Mouse (Mus musculus) midbrain, postnatal 0 days (tissue): ENCODE results near the gene Sost. TPM values are rescaled to one million over a fixed set of nuclear protein-coding genes. Genes with fewer than 3 reads are reported as not detected.

Experiments used
- ATAC-seq: fragments of 200-750 bp; cut with Nextera tagmentation; 2 replicates; pipeline ENCODE4 v1.8.0; 2017; ENCODE audit warnings: moderate number of reproducible peaks, mild to moderate bottlenecking, moderate TSS enrichment, moderate library complexity; ENCODE audit not compliant: low FRiP score
- DNase-seq: peaks from one replicate; pipeline ENCODE4 v3.0.0-alpha.2; 2015; ENCODE audit warnings: low spot score
- H3K27ac ChIP-seq: fragments of 300-500 bp; sonication (generic); 2 replicates; pipeline ENCODE4 v1.5.1; 2014; ENCODE audit warnings: low read depth, mild to moderate bottlenecking, low read length, mixed read lengths
- H3K27me3 ChIP-seq: fragments of 300-500 bp; sonication (generic); 2 replicates; pipeline ENCODE4 v1.6.1; 2014; ENCODE audit warnings: low read length, control low read depth, mixed read lengths; ENCODE audit not compliant: insufficient read depth
- H3K36me3 ChIP-seq: fragments of 300-500 bp; sonication (generic); 2 replicates; pipeline ENCODE4 v1.6.1; 2014; ENCODE audit warnings: low read length, control low read depth, mixed read lengths; ENCODE audit not compliant: insufficient read depth
- H3K4me1 ChIP-seq: fragments of 300-500 bp; sonication (generic); 2 replicates; pipeline ENCODE4 v1.6.1; 2014; ENCODE audit warnings: mild to moderate bottlenecking, control low read depth, antibody characterized with exemption, low read length, mixed read lengths; ENCODE audit not compliant: insufficient read depth
- H3K4me2 ChIP-seq: fragments of 300-500 bp; sonication (generic); 2 replicates; pipeline ENCODE4 v1.6.1; 2014; ENCODE audit warnings: low read depth, mild to moderate bottlenecking, low read length, mixed read lengths; ENCODE audit not compliant: poor library complexity, severe bottlenecking
- H3K4me3 ChIP-seq: fragments of 300-500 bp; sonication (generic); 2 replicates; pipeline ENCODE4 v1.5.1; 2014; ENCODE audit warnings: low read depth, mild to moderate bottlenecking, low read length, moderate library complexity
- H3K9ac ChIP-seq: fragments of 300-500 bp; sonication (generic); replicated peaks from 2 replicates; pipeline ENCODE4 v1.6.1; 2014; ENCODE audit warnings: mild to moderate bottlenecking, low read length, moderate library complexity, mixed read lengths; ENCODE audit not compliant: poor library complexity, severe bottlenecking
- H3K9me3 ChIP-seq: fragments of 300-500 bp; sonication (generic); 2 replicates; pipeline ENCODE4 v1.6.1; 2016; ENCODE audit warnings: low read length, control low read depth
- CTCF ChIP-seq: IDR thresholded peaks from 2 replicates; pipeline ENCODE4 v1.5.1; 2016; ENCODE audit warnings: antibody characterized with exemption, mild to moderate bottlenecking
- WGBS: fragments of 180-500 bp; shearing (Covaris S2); extraction: QIAGEN DNeasy Blood & Tissue Kit; methylation state at CpG from one replicate; pipeline ENCODE4 v1.1.7; 2014; 5-methylcytosine and 5-hydroxymethylcytosine counted together
- polyA plus RNA-seq: library from polyadenylated mRNA; unstranded; fragments of >200 nt; fragmentation: Nextera tagmentation; extraction: Ambion mirVana; gene quantifications from 2 replicates; pipeline ENCODE4 v1.2.1, GENCODE M21; 2015
- total RNA-seq: library from RNA; depleted of rRNA; stranded (reverse); fragments of >200 nt; gene quantifications from 2 replicates; pipeline ENCODE4 v1.2.3, GENCODE M21; 2014

Gene Sost
- total and polyA plus RNA-seq, 2 experiments from 2014 or later, result 0.11 to 0.12 TPM

GRCm38 (mm10) chr11:101925636-101926035 lies 41.2 kb downstream of the Sost start:
- Histone ChIP-seq H3K9me3 (no peaks in the 10 kb centered on the region), H3K9ac (no peak overlapping the region), H3K4me1 (no peaks in the 10 kb centered on the region), H3K4me2 (no peak overlapping the region), H3K27ac (no peak overlapping the region), H3K36me3 (no peaks in the 10 kb centered on the region), H3K4me3 (no peak overlapping the region), H3K27me3 (no peaks in the 10 kb centered on the region)
- no peak for TF ChIP-seq CTCF
- no peak for DNase-seq
- no peak for ATAC-seq
- 67% methylated on average over 6 of the region's 6 CpGs for WGBS

DNA sequence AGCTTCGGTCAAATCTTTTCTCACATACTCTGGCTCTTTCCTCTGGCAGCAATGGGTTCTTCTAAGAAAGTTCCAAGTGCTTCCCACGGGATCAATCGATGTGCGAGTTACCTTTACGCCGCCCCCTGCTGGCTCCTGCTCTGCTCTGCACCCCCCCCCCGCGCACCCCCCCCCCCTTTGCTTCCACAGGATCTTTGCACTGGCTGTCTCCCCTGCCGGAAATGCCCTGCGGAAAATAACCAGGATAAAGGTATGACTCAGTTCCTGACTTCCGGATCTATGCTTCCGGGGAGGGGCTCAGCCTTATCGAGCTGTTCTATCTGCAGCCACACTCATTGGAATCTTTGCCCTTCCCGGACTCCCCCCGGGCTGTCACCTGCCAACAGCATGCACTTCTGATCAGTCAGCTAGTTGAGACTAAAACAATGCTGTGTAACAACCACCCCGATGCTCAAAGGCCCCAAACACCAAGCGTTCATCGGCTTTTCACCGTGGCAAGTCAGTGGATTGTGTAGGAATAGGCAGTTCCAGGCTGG lies 42.3 kb downstream of the Sost start:
- no peaks in the 10 kb centered on the region for H3K36me3 ChIP-seq
- WGBS, result 80% methylated on average over 15 of the region's 19 CpGs
- no peak overlapping the region for H3K9ac ChIP-seq

DNA sequence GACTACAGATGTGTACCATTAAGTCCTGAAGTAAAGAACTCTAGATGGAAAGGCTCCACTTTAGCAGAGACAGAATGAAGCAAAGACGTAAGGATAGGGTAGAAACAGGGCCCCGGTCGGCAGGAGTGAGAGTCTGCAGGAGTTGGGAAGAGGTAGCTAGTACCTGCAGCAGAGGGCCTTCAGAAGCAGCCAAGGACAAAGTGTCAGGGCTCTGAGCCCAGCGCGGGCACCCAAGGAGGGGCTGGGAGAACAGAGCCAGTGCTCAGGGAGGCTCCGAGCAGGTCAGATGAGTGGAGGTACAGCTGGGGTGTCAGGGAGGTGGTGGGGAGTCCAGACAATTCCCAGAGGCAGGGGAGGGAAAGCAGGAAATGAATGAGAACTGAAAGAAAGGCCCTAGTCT lies 42.8 kb downstream of the Sost start:
- H3K9me3 ChIP-seq, result no peaks in the 10 kb centered on the region
- H3K27ac ChIP-seq, result no peak overlapping the region
- DNase-seq (no peak), ATAC-seq (no peak)
- H3K4me2 ChIP-seq, result no peak overlapping the region
- TF ChIP-seq CTCF, result no peak
- no peak overlapping the region for H3K4me3 ChIP-seq
- H3K9ac ChIP-seq, result no peak overlapping the region
- H3K27me3 ChIP-seq, result no peaks in the 10 kb centered on the region
- 83% methylated on average over 6 of the region's 6 CpGs for WGBS
- no peaks in the 10 kb centered on the region for H3K4me1 ChIP-seq
- no peaks in the 10 kb centered on the region for H3K36me3 ChIP-seq

More for the DNA sequence above, 42.3 kb downstream of the Sost start:
- Histone ChIP-seq H3K27me3 (no peaks in the 10 kb centered on the region), H3K4me1 (no peaks in the 10 kb centered on the region), H3K9me3 (no peaks in the 10 kb centered on the region), H3K27ac (no peak overlapping the region), H3K4me3 (no peak overlapping the region), H3K4me2 (no peak overlapping the region)
- DNase-seq, result no peak
- no peak for TF ChIP-seq CTCF
- no peak for ATAC-seq

DNA sequence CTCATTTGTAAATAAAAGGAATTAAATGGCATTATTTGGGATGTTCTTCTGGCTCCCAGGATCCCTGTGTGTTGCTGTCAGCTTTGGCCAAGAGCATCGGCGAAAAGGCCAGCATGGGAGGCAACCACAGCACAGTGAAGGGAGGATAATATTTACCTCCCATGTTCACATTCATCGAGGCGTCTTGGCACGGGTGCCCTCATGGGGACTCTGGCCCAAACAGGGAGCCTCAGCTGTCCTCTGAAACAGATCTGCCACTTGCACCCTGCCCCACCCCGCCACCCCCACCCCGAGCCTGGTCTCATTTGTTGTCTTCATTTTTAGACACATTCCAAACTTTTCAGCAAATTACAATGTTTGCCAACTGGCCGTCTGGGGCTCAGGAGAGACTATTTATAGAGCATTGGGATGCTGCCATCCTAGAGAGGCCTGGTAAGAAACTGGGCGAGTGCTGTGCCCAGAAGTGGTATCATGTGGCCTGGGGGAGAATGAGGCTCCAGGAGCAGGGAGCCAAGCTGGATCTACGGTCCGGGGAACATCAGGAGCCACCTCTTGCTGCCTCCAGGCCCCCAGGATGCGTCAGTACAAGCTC lies 45.4 kb downstream of the Sost start:
- Histone ChIP-seq H3K4me1 (no peaks in the 10 kb centered on the region), H3K27me3 (peaks cover 17% of the 10 kb centered on the region), H3K9ac (no peak overlapping the region), H3K4me3 (no peak overlapping the region), H3K9me3 (no peaks in the 10 kb centered on the region), H3K36me3 (no peaks in the 10 kb centered on the region), H3K4me2 (no peak overlapping the region), H3K27ac (no peak overlapping the region)
- ATAC-seq (no peak), DNase-seq (peak; percentile 34)
- 79% methylated on average over 12 of the region's 12 CpGs for WGBS
- TF ChIP-seq CTCF, result no peak

- peak; percentile 88 for DNase-seq
- ATAC-seq, result peak; percentile 68; the same call in 1 of the 2 replicates
- no peaks in the 10 kb centered on the region for H3K4me1 ChIP-seq
- H3K27me3 ChIP-seq, result peaks cover 17% of the 10 kb centered on the region
- TF ChIP-seq CTCF, result peak; percentile 99
- H3K9me3 ChIP-seq, result no peaks in the 10 kb centered on the region
- H3K4me3 ChIP-seq, result no peak overlapping the region
- H3K36me3 ChIP-seq, result no peaks in the 10 kb centered on the region
- H3K27ac ChIP-seq, result no peak overlapping the region
- WGBS, result 0% methylated on average over 6 of the region's 6 CpGs
- no peak overlapping the region for H3K9ac ChIP-seq
- H3K4me2 ChIP-seq, result no peak overlapping the region
Observed at GRCm38 (mm10) chr11:101919660-101920059, 47.2 kb downstream of the Sost start.

GRCm38 (mm10) chr11:101918609-101919008 lies 48.2 kb downstream of the Sost start:
- WGBS, result 68% methylated on average over 3 of the region's 3 CpGs
- H3K4me1 ChIP-seq, result no peaks in the 10 kb centered on the region
- no peak for ATAC-seq

More at GRCm38 (mm10) chr11:101918609-101919008, 48.2 kb downstream of the Sost start:
- Histone ChIP-seq H3K9ac (no peak overlapping the region), H3K36me3 (no peaks in the 10 kb centered on the region), H3K4me3 (no peak overlapping the region), H3K27me3 (peaks cover 17% of the 10 kb centered on the region), H3K9me3 (no peaks in the 10 kb centered on the region), H3K27ac (no peak overlapping the region), H3K4me2 (no peak overlapping the region)
- no peak for DNase-seq
- no peak for TF ChIP-seq CTCF
